Mouse (Mus musculus) lung, postnatal 25 days (tissue): ENCODE measurements around the gene S100pbp.

Source experiments
- DNase-seq: peaks from one replicate; pipeline ENCODE4 v3.0.0; 2022; ENCODE audit warnings: low spot score

S100pbp gene

GRCm38 (mm10) chr4:129151276-129151811 lies 38.2 kb downstream of the S100pbp start:
- DNase-seq = no peak

GRCm38 (mm10) chr4:129149321-129149720 lies 40.2 kb downstream of the S100pbp start:
- no peak for DNase-seq

- DNase-seq = no peak
These were observed 41.9 kb downstream of the S100pbp start for GRCm38 (mm10) chr4:129147552-129148103.

GRCm38 (mm10) chr4:129146392-129146791 lies 43.1 kb downstream of the S100pbp start:
- DNase-seq = no peak

GRCm38 (mm10) chr4:129145943-129146342 lies 43.6 kb downstream of the S100pbp start:
- no peak for DNase-seq

- no peak for DNase-seq
These were observed 44.1 kb downstream of the S100pbp start for GRCm38 (mm10) chr4:129145411-129145810.

GRCm38 (mm10) chr4:129144401-129145367 lies 44.8 kb downstream of the S100pbp start:
- DNase-seq = no peak

- no peak for DNase-seq
These were observed 46.0 kb downstream of the S100pbp start for GRCm38 (mm10) chr4:129143509-129143908.

GRCm38 (mm10) chr4:129142439-129143045 lies 47.0 kb downstream of the S100pbp start:
- DNase-seq = no peak

GRCm38 (mm10) chr4:129141560-129142438 lies 47.7 kb downstream of the S100pbp start:
- no peak for DNase-seq

- DNase-seq = no peak
These were observed 48.7 kb downstream of the S100pbp start for GRCm38 (mm10) chr4:129140808-129141207.

GRCm38 (mm10) chr4:129139642-129140041 lies 49.9 kb downstream of the S100pbp start:
- no peak for DNase-seq

- no peak for DNase-seq
These were observed 51.9 kb downstream of the S100pbp start for GRCm38 (mm10) chr4:129137392-129138321.

GRCm38 (mm10) chr4:129136579-129137391 lies 52.7 kb downstream of the S100pbp start, which contains the start of gene Fndc5:
Gene Fndc5, plus strand, starts transcription at chr4:129136999.
- DNase-seq = no peak

GRCm38 (mm10) chr4:129136189-129136578 lies 53.3 kb downstream of the S100pbp start:
- no peak for DNase-seq

- no peak for DNase-seq
These were observed 53.9 kb downstream of the S100pbp start for GRCm38 (mm10) chr4:129135637-129136036.

- peak; percentile 62 for DNase-seq
These were observed 54.5 kb downstream of the S100pbp start for GRCm38 (mm10) chr4:129134799-129135585.

GRCm38 (mm10) chr4:129130755-129131303 lies 58.7 kb downstream of the S100pbp start:
- DNase-seq = peak; percentile 41
